Mouse (Mus musculus): ENCODE data around the gene Atg101.

DNA sequence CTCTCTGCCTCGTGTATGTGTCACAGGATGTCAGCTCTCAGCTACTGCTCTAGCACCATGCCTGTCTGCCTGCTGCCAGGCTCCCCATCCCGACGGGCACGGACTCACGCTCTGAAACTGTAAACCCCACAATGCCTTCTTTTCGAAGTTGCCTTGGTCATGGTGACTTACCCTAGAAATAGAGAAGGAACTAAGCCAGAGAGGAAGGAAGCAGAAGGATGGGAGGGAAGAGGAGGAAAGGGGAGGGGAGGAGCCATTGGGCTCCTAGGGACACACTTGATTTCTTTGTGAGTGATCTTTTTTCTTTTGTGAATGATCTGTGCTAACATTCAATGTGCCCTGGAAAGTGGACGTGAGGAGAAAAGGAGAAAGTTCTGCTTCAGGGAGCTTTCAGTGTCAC is 13.9 kb downstream of the Atg101 start:
- TF ChIP-seq CTCF (IDR thresholded peaks at IDR 0.05; ENCODE audit: control insufficient read depth, insufficient read depth, insufficient read length) = no peak
- TF ChIP-seq USF1 (IDR thresholded peaks at IDR 0.05; ENCODE audit: low read depth) = no peak
- no peak for TF ChIP-seq FOSL1 (IDR thresholded peaks at IDR 0.05; ENCODE audit: insufficient read depth, low read length, poor library complexity, severe bottlenecking)
- TF ChIP-seq MYOG (IDR thresholded peaks at IDR 0.05; ENCODE audit: control insufficient read depth, extremely low read depth, insufficient read length) = no peak
- TF ChIP-seq MAX (IDR thresholded peaks at IDR 0.05) = no peak
- TF ChIP-seq CEBPB (IDR thresholded peaks at IDR 0.05; ENCODE audit: low read depth) = no peak
- TF ChIP-seq MYOD1 (IDR thresholded peaks at IDR 0.05; ENCODE audit: control insufficient read depth, insufficient read length, low read depth) = no peak
